Mouse (Mus musculus): ENCODE measurements at regions not wholly inside any gene's neighbourhood (a gene's known extent, or its start where the extent isn't known, plus 50 kb on each side); places are given as distances from the start of the nearest gene placed in this dataset.

DNA sequence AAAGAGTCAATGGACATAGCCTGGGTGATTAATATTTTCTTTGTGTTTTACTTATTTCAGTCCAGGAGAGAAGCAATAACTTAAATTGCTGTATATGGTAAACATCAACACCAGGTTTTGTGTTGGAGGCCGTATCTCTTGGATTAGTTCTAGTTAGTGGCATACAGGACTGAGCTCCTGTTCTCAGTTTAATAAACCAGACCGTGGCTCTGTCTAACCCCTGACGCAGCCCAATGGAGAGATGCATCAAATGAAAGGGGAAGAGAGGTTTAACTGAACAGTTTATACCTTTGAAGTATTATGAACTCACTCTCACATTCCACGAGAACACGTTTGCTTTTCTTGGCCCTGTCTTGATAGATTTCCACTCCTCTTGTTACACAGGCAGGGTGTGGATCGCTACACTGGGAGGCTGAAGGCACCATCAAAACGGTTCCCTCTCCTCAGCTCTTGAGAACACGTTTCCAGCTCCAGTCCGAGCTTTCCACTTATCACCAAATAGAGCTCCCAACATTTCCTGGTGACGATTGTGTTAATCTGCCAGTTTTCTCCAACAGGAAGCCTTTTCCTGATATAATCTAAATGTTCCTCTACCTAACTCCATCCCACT, 54.0 kb upstream of the Cerkl start:
- ATAC-seq (ENCODE audit: low FRiP score, low read depth) = no peak
- no peak overlapping the region for H3K9ac ChIP-seq
- no peaks in the 10 kb centered on the region for H3K9me3 ChIP-seq
- H3K4me1 ChIP-seq = no peaks in the 10 kb centered on the region
- H3K4me3 ChIP-seq = no peak overlapping the region
- no peak overlapping the region for H3K4me2 ChIP-seq (replicated peaks)
- WGBS = 82% methylated on average over 10 of the region's 10 CpGs
- H3K27me3 ChIP-seq (replicated peaks) = no peaks in the 10 kb centered on the region
- H3K36me3 ChIP-seq = no peaks in the 10 kb centered on the region
- H3K27ac ChIP-seq = no peak overlapping the region

DNA sequence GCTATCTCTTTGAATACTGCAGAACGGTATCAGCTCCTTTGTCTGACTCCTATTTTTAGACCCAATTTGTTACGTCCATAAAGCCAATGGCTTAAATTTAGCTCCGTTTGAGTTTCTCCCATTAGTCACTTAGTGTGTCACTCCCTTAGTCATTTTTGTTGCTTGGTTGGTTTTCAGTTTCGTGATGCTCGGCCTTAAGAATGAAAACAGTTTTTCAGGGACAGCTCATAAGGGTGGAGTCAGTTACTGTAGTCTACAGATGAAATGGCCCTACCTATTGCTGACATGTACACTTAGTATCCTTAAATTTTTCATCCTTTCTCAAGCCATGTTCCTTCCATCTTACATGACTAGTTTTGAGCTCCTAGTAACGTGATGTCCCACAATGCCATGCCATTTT, 54.5 kb upstream of the Cerkl start:
- WGBS = 76% methylated on average over 6 of the region's 6 CpGs
- ATAC-seq (ENCODE audit: low FRiP score, low read depth) = no peak
- no peaks in the 10 kb centered on the region for H3K9me3 ChIP-seq

DNA sequence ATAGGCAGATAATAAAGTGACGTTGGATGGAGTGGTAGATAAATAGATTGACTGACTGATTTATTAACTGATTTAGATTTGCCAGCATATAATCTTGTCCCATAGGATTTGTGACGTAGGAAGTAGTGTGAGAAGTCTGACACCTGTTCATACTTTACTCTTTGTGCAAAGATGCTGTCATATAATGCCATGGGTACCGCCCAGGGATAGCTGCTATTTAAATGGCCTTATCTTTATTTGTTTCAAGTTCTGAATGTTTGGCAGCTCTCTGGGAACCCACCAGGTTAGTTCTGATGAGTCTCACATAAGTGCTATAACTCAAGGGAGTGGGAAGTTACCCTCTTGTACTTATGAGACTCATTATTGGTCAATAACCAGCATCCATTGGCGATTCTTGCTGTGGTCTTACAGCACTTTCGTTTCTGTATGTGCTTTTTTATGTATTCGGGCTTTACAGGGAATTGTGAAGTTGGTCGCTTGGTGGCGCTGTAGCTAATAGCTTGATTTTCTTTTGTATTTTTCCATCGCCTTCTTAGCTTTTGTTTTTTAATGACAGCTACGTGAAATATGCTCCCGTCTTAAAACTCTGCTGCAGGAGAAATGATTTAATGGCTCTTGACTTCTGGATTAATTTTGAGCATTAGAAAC, 55.2 kb upstream of the Cerkl start:
- H3K9ac ChIP-seq = no peak overlapping the region
- no peaks in the 10 kb centered on the region for H3K36me3 ChIP-seq
- peak; percentile 56; the same call in 1 of the 2 replicates for ATAC-seq (ENCODE audit: low FRiP score, low read depth)
- no peaks in the 10 kb centered on the region for H3K4me1 ChIP-seq
- H3K27ac ChIP-seq = no peak overlapping the region
- H3K9me3 ChIP-seq = no peaks in the 10 kb centered on the region
- WGBS = 28% methylated on average over 11 of the region's 11 CpGs
- H3K27me3 ChIP-seq (replicated peaks) = no peaks in the 10 kb centered on the region
- no peak overlapping the region for H3K4me3 ChIP-seq
- H3K4me2 ChIP-seq (replicated peaks) = peak overlapping the region; percentile 31; the same call in 1 of the 2 replicates

More for the DNA sequence above, 54.5 kb upstream of the Cerkl start:
- no peak overlapping the region for H3K27ac ChIP-seq
- H3K4me3 ChIP-seq = no peak overlapping the region
- no peaks in the 10 kb centered on the region for H3K27me3 ChIP-seq (replicated peaks)
- no peak overlapping the region for H3K9ac ChIP-seq
- no peak overlapping the region for H3K4me2 ChIP-seq (replicated peaks)
- no peaks in the 10 kb centered on the region for H3K4me1 ChIP-seq
- H3K36me3 ChIP-seq = no peaks in the 10 kb centered on the region

DNA sequence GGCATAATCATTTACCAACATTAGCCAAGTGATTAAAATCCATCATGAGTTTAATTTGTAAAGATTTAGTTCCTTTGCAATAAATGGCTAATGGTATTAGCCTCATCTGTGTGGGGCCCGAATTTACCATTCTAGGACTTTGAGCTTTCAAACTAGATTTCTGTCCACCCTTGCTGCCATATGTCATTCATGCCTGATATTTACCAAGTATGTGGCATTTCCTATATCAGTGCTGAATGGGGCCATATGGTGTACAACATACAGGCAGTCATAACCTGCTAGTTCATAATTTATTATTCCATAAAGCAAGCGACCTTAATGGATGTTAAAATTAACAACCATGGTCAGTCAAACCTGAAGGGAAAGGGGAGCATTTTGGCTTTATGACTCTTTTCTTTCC, 55.8 kb upstream of the Cerkl start:
- Histone ChIP-seq H3K4me2 (replicated peaks) (0 out of 2 replicates have a peak overlapping the region, but pooled peaks have one; percentile 31), H3K4me3 (no peak overlapping the region), H3K9ac (no peak overlapping the region), H3K4me1 (no peaks in the 10 kb centered on the region), H3K36me3 (no peaks in the 10 kb centered on the region), H3K27me3 (replicated peaks) (no peaks in the 10 kb centered on the region), H3K9me3 (no peaks in the 10 kb centered on the region), H3K27ac (no peak overlapping the region)
- WGBS = 61% methylated on average over 2 of the region's 2 CpGs
- peak; percentile 37; the same call in 1 of the 2 replicates for ATAC-seq (ENCODE audit: low FRiP score, low read depth)

DNA sequence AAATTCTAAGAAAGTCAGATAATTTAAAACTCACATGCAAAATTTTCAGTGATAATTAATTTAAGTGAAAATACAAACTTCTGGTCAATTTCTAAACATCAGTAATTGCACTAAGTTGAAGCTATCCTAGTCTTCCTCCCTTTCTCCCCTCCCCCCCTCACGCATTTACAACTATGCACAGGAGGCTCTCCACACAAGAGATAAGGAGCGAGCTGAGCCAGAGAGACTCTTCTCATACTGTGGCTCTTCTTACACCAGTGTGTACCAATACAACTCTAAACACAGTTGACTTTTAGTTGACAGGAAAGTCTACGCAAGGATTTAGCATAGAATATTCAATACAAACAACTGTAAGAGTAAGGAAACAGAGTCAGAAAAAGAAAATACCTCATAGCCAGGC, 57.1 kb upstream of the Cerkl start:
- ATAC-seq (ENCODE audit: low FRiP score, low read depth) = no peak
- 63% methylated on average over 3 of the region's 3 CpGs for WGBS

DNA sequence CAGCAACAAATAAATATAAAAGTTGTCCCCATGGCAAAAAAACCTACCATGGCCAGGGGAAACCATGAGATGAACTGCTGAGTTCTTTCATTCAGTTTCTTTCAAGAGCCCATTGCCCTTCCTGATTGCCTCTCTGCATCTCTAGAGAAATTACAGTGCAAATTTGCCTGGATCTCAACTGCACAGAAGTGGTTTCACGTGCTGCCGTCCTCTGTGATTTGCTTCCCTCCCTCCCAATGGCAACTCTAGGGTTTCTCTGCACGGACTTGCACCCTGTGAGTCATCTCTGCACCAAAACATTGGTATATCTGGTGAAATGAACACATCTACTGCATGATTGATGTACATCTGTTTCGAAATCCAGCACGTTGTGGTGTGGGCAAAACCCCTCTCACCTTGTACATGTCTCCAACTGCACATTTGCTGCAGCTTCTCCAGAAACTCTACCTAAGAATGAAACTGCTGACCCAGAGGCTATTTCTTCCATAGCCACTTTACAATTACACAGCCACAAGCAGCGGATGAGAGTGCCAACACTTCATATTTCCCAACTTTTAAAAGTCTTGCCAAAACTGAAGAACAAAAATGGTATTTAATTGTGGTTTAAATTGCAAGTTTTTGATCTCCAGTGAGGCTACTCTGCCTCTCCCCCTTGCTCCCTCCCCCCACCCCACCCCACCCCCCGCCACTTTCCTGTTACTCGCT, 61.6 kb upstream of the Cerkl start:
- no peak overlapping the region for H3K27ac ChIP-seq
- H3K4me1 ChIP-seq = no peaks in the 10 kb centered on the region
- H3K9me3 ChIP-seq = no peaks in the 10 kb centered on the region
- no peaks in the 10 kb centered on the region for H3K36me3 ChIP-seq
- 89% methylated on average over 8 of the region's 8 CpGs for WGBS
- no peak overlapping the region for H3K9ac ChIP-seq
- H3K4me3 ChIP-seq = no peak overlapping the region
- ATAC-seq (ENCODE audit: low FRiP score, low read depth) = no peak
- H3K27me3 ChIP-seq (replicated peaks) = no peaks in the 10 kb centered on the region
- no peak overlapping the region for H3K4me2 ChIP-seq (replicated peaks)

More for the DNA sequence above, 57.1 kb upstream of the Cerkl start:
- Histone ChIP-seq H3K4me1 (no peaks in the 10 kb centered on the region), H3K27me3 (replicated peaks) (no peaks in the 10 kb centered on the region), H3K9me3 (no peaks in the 10 kb centered on the region), H3K9ac (no peak overlapping the region), H3K27ac (no peak overlapping the region), H3K36me3 (no peaks in the 10 kb centered on the region), H3K4me2 (replicated peaks) (no peak overlapping the region), H3K4me3 (no peak overlapping the region)

DNA sequence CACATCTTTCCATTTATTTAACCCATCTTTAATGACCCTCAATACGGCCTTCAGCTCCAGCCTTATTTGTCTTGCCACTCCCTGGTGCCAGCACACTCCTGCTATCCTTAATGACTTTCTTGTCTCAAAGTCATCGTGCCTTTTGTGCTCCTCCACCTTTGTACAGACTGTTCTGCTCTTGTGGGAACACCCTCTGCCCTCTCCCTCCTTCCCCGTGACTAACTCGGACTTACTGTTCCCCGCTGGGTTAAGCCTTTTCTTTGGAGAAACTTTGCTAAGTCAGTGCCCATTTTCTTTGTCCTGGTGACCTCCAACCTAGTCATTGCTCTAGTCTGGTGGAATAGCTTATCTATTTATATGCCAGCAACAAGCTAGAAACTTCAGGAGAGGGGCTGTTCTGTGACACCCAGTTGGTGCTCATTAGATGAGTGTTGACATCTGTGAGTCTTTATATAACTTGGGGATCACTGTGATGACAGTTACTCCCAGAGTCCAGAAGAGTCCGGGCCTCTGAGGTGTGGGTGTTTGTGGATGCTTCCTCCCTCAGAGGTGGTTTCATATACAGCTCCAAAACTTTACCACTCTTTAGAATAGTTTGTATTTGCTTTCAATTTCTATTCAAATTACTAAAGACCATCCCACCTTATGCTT, 63.3 kb upstream of the Cerkl start:
- no peaks in the 10 kb centered on the region for H3K4me1 ChIP-seq
- no peak overlapping the region for H3K4me3 ChIP-seq
- no peak overlapping the region for H3K9ac ChIP-seq
- 50% methylated on average over 6 of the region's 6 CpGs for WGBS
- no peak overlapping the region for H3K27ac ChIP-seq
- ATAC-seq (ENCODE audit: low FRiP score, low read depth) = no peak
- no peaks in the 10 kb centered on the region for H3K36me3 ChIP-seq
- no peaks in the 10 kb centered on the region for H3K27me3 ChIP-seq (replicated peaks)
- H3K9me3 ChIP-seq = no peaks in the 10 kb centered on the region
- no peak overlapping the region for H3K4me2 ChIP-seq (replicated peaks)

DNA sequence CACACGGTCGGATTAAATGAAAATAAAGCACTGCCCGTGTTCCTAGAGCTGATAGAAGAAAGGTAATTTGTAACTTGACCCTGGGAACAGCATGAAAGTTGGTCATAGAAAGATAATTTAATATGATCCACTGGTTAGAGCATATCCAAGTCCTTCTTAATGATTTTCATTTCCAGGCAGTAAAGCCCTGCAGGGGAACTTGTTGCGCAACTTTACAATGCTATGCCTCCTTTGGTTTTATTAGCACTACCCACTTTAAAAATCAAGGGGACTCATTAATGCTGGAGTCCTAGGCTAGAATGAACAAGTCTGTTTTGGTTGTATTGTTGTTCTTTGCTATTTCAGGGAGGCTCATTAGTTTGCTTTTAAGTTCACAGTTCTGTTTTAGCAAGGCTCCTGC, 66.9 kb upstream of the Cerkl start:
- no peaks in the 10 kb centered on the region for H3K4me1 ChIP-seq
- H3K27ac ChIP-seq = no peak overlapping the region
- 85% methylated on average over 4 of the region's 4 CpGs for WGBS
- H3K9ac ChIP-seq = no peak overlapping the region
- H3K4me3 ChIP-seq = no peak overlapping the region
- H3K4me2 ChIP-seq (replicated peaks) = no peak overlapping the region
- H3K27me3 ChIP-seq (replicated peaks) = no peaks in the 10 kb centered on the region
- ATAC-seq (ENCODE audit: low FRiP score, low read depth) = no peak
- no peaks in the 10 kb centered on the region for H3K9me3 ChIP-seq
- no peaks in the 10 kb centered on the region for H3K36me3 ChIP-seq

DNA sequence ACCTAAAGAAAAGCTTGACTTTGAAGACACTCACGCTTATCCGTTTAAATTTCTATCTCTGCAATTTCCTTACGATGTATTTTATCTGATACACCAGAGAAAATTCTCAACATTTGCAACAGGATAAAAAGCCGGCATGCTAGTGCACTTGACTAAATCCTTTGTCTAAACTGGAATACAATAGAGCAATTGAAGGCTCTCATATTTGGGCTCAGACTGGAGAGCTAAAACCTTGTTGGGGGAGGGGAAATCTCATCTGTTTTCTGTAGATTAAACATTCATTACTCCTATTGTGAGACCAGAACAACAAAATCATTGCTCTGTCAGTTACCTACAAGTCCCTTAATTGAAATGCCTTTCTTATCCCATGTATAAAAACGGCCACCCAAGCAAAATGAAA, 70.9 kb upstream of the Cerkl start:
- no peak overlapping the region for H3K27ac ChIP-seq

DNA sequence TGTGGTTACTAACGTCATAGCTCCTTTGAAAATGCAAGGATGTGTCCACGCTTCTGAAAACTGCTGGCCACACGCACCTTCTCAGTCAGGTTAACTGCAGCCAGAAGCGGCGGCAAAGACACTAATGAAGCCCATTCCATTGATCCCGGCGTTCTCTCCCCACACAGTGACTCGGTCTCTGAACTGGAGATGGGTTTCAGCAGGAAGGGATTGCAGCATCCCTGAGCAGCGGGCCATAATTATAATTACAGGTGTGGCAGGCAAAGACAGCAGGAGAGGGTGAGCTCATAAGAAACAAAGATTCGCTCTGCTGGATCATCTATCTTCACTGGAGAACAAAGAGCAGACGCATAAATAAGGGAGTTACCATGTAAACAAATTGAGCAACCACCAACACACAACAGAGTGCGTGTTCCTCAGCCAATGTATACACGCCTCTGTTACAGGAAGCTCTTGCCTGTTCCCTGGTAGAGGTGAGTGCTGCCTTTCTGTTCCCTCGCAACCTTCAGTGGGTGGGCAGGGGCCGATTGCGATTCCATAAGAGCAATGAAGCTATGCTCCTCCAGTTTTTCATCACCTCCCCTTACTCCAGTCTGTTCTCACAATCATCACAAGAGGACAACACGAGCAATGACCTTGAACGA, 71.9 kb upstream of the Cerkl start:
- Histone ChIP-seq H3K4me3 (no peak overlapping the region), H3K4me1 (no peaks in the 10 kb centered on the region), H3K27me3 (replicated peaks) (no peaks in the 10 kb centered on the region), H3K27ac (no peak overlapping the region), H3K9me3 (no peaks in the 10 kb centered on the region), H3K9ac (no peak overlapping the region), H3K4me2 (replicated peaks) (no peak overlapping the region), H3K36me3 (no peaks in the 10 kb centered on the region)
- ATAC-seq (ENCODE audit: low FRiP score, low read depth) = no peak
- WGBS = 75% methylated on average over 18 of the region's 18 CpGs

More for the DNA sequence above, 70.9 kb upstream of the Cerkl start:
- H3K36me3 ChIP-seq = no peaks in the 10 kb centered on the region
- no peaks in the 10 kb centered on the region for H3K4me1 ChIP-seq
- H3K9me3 ChIP-seq = no peaks in the 10 kb centered on the region
- WGBS = 65% methylated on average over 5 of the region's 5 CpGs
- H3K9ac ChIP-seq = no peak overlapping the region
- H3K27me3 ChIP-seq (replicated peaks) = no peaks in the 10 kb centered on the region
- ATAC-seq (ENCODE audit: low FRiP score, low read depth) = no peak
- H3K4me2 ChIP-seq (replicated peaks) = no peak overlapping the region
- no peak overlapping the region for H3K4me3 ChIP-seq

DNA sequence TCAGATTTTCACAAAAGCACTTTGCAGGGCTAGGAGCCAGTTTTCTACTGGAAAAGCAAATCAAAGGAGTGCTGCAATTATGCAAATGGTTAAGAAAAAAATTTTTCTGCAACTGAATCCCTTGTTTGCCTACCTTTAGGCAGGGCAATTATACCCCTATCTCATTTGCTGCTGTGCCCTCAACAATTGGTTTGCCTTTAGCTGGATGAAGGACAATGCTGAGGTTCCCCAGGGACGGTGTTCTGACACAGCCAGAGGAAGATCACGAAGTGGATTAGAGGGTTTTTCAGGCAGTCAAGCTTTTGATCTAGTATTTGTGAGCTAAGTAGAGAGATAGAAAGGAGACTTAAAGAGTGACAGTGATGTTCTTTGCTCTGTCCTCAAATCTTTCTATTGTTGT, 72.6 kb upstream of the Cerkl start:
- no peaks in the 10 kb centered on the region for H3K9me3 ChIP-seq
- H3K9ac ChIP-seq = no peak overlapping the region
- no peak overlapping the region for H3K4me2 ChIP-seq (replicated peaks)
- ATAC-seq (ENCODE audit: low FRiP score, low read depth) = no peak
- no peak overlapping the region for H3K27ac ChIP-seq
- H3K27me3 ChIP-seq (replicated peaks) = no peaks in the 10 kb centered on the region
- H3K36me3 ChIP-seq = no peaks in the 10 kb centered on the region
- H3K4me1 ChIP-seq = no peaks in the 10 kb centered on the region
- 32% methylated on average over 2 of the region's 2 CpGs for WGBS
- no peak overlapping the region for H3K4me3 ChIP-seq

DNA sequence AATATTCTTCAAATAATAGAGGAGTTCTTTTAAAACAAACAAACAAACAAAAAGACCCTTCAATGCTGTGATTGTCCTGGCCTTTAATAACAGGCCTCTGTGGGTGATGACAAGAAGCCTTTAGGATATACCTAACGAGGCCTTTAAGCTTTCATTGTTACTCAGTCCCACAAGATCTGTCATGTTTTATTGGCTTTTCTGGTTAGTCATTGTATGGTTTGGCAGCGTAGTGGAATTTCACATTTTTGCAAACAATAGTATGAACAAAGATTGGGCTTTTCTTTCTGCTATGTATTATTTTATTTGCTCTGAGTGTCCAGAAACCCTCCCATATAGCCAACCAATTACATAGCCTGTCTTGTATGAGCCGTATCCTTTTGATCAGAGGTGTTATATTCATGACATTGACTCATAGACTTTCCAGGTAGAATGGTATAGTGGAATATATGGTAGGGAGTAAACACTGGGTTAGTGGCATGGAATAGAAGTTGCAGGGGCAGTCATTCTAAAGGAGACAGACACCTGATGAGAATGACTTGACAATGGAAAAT, 76.1 kb upstream of the Cerkl start:
- H3K36me3 ChIP-seq = no peaks in the 10 kb centered on the region
- 66% methylated on average over 3 of the region's 3 CpGs for WGBS
- ATAC-seq (ENCODE audit: low FRiP score, low read depth) = no peak

More for the DNA sequence above, 76.1 kb upstream of the Cerkl start:
- Histone ChIP-seq H3K27ac (no peak overlapping the region), H3K27me3 (replicated peaks) (no peaks in the 10 kb centered on the region), H3K9me3 (no peaks in the 10 kb centered on the region), H3K4me2 (replicated peaks) (no peak overlapping the region), H3K4me3 (no peak overlapping the region), H3K4me1 (no peaks in the 10 kb centered on the region), H3K9ac (no peak overlapping the region)

All from neural tube, embryonic 12.5 days (tissue).